Mouse (Mus musculus) ES-Bruce4 (cell line): ENCODE results near the gene Cuta. TPM values are rescaled to one million over a fixed set of nuclear protein-coding genes. Genes with fewer than 3 reads are reported as not detected.

Source experiments
- H3K27ac ChIP-seq: 2 replicates; pipeline ENCODE4 v1.5.1; 2012; ENCODE audit warnings: low read length, inconsistent platforms; ENCODE audit not compliant: insufficient read depth
- H3K27me3 ChIP-seq: 2 replicates; pipeline ENCODE4 v1.6.1; 2012; ENCODE audit warnings: mild to moderate bottlenecking, low read length, inconsistent platforms; ENCODE audit not compliant: control insufficient read depth, poor library complexity, insufficient read depth, severe bottlenecking
- H3K36me3 ChIP-seq: 2 replicates; pipeline ENCODE4 v1.6.1; 2012; ENCODE audit warnings: inconsistent platforms, mild to moderate bottlenecking, low read length, moderate library complexity; ENCODE audit not compliant: control insufficient read depth, poor library complexity, insufficient read depth, severe bottlenecking
- H3K4me1 ChIP-seq: one replicate; pipeline ENCODE4 v1.8.1; 2011; ENCODE audit warnings: low read length; ENCODE audit not compliant: control insufficient read depth, insufficient read depth
- H3K4me3 ChIP-seq: 2 replicates; pipeline ENCODE4 v1.5.1; 2011; ENCODE audit warnings: low read depth, mild to moderate bottlenecking, low read length
- H3K9ac ChIP-seq: 2 replicates; pipeline ENCODE4 v1.6.1; 2012; ENCODE audit warnings: low read depth, mild to moderate bottlenecking, inconsistent platforms; ENCODE audit not compliant: poor library complexity, severe bottlenecking
- H3K9me3 ChIP-seq: replicated peaks from 2 replicates; pipeline ENCODE4 v1.6.1; 2012; ENCODE audit warnings: mild to moderate bottlenecking, low read length, inconsistent platforms; ENCODE audit not compliant: control insufficient read depth, poor library complexity, insufficient read depth, severe bottlenecking
- CTCF ChIP-seq: IDR thresholded peaks from one replicate; pipeline ENCODE4 v1.8.1; 2011; ENCODE audit warnings: low read depth, low read length
- EP300 ChIP-seq: IDR thresholded peaks from 2 replicates; pipeline ENCODE4 v1.6.1; 2011; ENCODE audit warnings: low read depth, low read length; ENCODE audit not compliant: insufficient read depth
- POLR2A ChIP-seq: IDR thresholded peaks from one replicate; pipeline ENCODE4 v1.8.1; 2011; ENCODE audit warnings: low read length; ENCODE audit not compliant: insufficient read depth
- polyA plus RNA-seq: library from polyadenylated mRNA; stranded (reverse); fragments of >200 nt; gene quantifications from 2 replicates; pipeline ENCODE4 v1.2.4, GENCODE M21; 2011; ENCODE audit warnings: low read depth; ENCODE audit not compliant: missing spikeins, insufficient read depth, insufficient read length

Cuta gene
- polyA plus RNA-seq, 1 experiment = 58.9 TPM

- Histone ChIP-seq H3K36me3 (peaks cover 5% of the 10 kb centered on the region), H3K27ac (no peak overlapping the region), H3K4me3 (no peak overlapping the region), H3K9ac (no peak overlapping the region), H3K27me3 (no peaks in the 10 kb centered on the region), H3K4me1 (no peaks in the 10 kb centered on the region), H3K9me3 (no peaks in the 10 kb centered on the region)
- no peak for TF ChIP-seq EP300
- no peak for TF ChIP-seq CTCF
- TF ChIP-seq POLR2A = no peak
These were observed 30.9 kb upstream of the Cuta start for GRCm38 (mm10) chr17:26970221-26970620.

- TF ChIP-seq CTCF (no peak), POLR2A (no peak), EP300 (no peak)
- Histone ChIP-seq H3K9me3 (no peaks in the 10 kb centered on the region), H3K36me3 (no peaks in the 10 kb centered on the region), H3K4me3 (no peak overlapping the region), H3K9ac (no peak overlapping the region), H3K27me3 (no peaks in the 10 kb centered on the region), H3K27ac (no peak overlapping the region), H3K4me1 (no peaks in the 10 kb centered on the region)
These were observed 29.9 kb upstream of the Cuta start for GRCm38 (mm10) chr17:26969257-26969656.

- TF ChIP-seq EP300 = no peak
- no peak for TF ChIP-seq POLR2A
- TF ChIP-seq CTCF = no peak
- Histone ChIP-seq H3K4me3 (no peak overlapping the region), H3K27ac (no peak overlapping the region), H3K27me3 (no peaks in the 10 kb centered on the region), H3K4me1 (no peaks in the 10 kb centered on the region), H3K9me3 (no peaks in the 10 kb centered on the region), H3K9ac (no peak overlapping the region), H3K36me3 (no peaks in the 10 kb centered on the region)
These were observed 28.8 kb upstream of the Cuta start for GRCm38 (mm10) chr17:26968200-26968611.

- Histone ChIP-seq H3K36me3 (no peaks in the 10 kb centered on the region), H3K9me3 (no peaks in the 10 kb centered on the region), H3K27ac (no peak overlapping the region), H3K9ac (no peak overlapping the region), H3K4me1 (no peaks in the 10 kb centered on the region), H3K27me3 (no peaks in the 10 kb centered on the region), H3K4me3 (no peak overlapping the region)
- TF ChIP-seq EP300 (no peak), POLR2A (no peak), CTCF (no peak)
These were observed 28.1 kb upstream of the Cuta start for GRCm38 (mm10) chr17:26967477-26967876.

- H3K4me3 ChIP-seq = no peak overlapping the region
These were observed 27.6 kb upstream of the Cuta start for GRCm38 (mm10) chr17:26966993-26967392.

GRCm38 (mm10) chr17:26961572-26962240 is 22.3 kb upstream of the Cuta start:
- Histone ChIP-seq H3K4me1 (no peaks in the 10 kb centered on the region), H3K27me3 (no peaks in the 10 kb centered on the region), H3K9me3 (no peaks in the 10 kb centered on the region), H3K4me3 (no peak overlapping the region), H3K36me3 (no peaks in the 10 kb centered on the region), H3K9ac (peak overlapping the region; percentile 64; the same call in 1 of the 2 replicates), H3K27ac (no peak overlapping the region)
- TF ChIP-seq POLR2A (no peak), CTCF (no peak), EP300 (no peak)

More at GRCm38 (mm10) chr17:26966993-26967392, 27.6 kb upstream of the Cuta start:
- H3K9ac ChIP-seq = no peak overlapping the region
- TF ChIP-seq POLR2A (no peak), CTCF (no peak), EP300 (no peak)
- H3K27me3 ChIP-seq = no peaks in the 10 kb centered on the region
- H3K4me1 ChIP-seq = no peaks in the 10 kb centered on the region
- H3K27ac ChIP-seq = no peak overlapping the region
- no peaks in the 10 kb centered on the region for H3K36me3 ChIP-seq
- H3K9me3 ChIP-seq = no peaks in the 10 kb centered on the region
